Mouse (Mus musculus): ENCODE data around the gene Clip2. TPM values are rescaled to one million over a fixed set of nuclear protein-coding genes. Genes with fewer than 3 reads are reported as not detected.

Gene Clip2
- polyA plus RNA-seq, 1 experiment from 2014 or later, result 2.1 TPM

DNA sequence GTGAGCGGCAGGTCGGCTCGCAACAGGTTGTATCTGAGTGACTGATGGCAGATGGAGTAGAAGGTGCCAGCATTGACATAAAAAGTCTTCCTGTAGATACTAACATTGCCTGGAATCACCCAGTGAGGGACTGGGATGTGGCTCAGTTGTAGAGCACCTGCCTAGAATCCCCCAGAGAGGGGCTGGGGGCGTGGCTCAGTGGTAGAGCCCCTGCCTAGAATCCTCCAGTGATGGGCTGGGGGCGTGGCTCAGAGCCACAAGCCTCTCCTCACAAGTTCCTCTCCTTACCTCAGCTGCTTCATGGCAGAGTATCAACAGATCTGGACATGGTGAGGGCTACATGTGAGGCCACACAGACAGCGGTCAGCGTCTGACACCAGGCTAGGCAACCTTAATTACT, 112.8 kb downstream of the Clip2 start:
- H3K4me3 ChIP-seq, result no peak overlapping the region
- no peaks in the 10 kb centered on the region for H3K9me3 ChIP-seq
- peaks cover 40% of the 10 kb centered on the region for H3K36me3 ChIP-seq
- peaks cover 63% of the 10 kb centered on the region for H3K4me1 ChIP-seq
- H3K27me3 ChIP-seq (ENCODE audit: insufficient read depth, poor library complexity, severe bottlenecking), result no peaks in the 10 kb centered on the region
- no peak overlapping the region for H3K27ac ChIP-seq
- WGBS, result 94% methylated on average over 7 of the region's 7 CpGs
- no peak for DNase-seq (ENCODE audit: low spot score)

Small RNAs within 50 kb of the gene (microRNA-seq; reads per million reads assigned to microRNA genes)
- not detected for gene Gm26340
- gene Mir7228, result not detected

Other genes with a start within 250 kb of the Clip2 start
- gene Gtf2i, start 237.7 kb downstream of the Clip2 start, polyA plus RNA-seq (2016; fragmentation: Nextera tagmentation; extraction: Ambion mirVana), result 130 and 141 TPM in 2 replicates
- 64.1 and 74.8 TPM in 2 replicates for gene Gtf2ird1, start 95.7 kb downstream of the Clip2 start, polyA plus RNA-seq (2016; fragmentation: Nextera tagmentation; extraction: Ambion mirVana)
- gene Syna, start 7.7 kb upstream of the Clip2 start, polyA plus RNA-seq (2016; fragmentation: Nextera tagmentation; extraction: Ambion mirVana), result not detected in 2 replicates
- gene Rfc2, start 28.9 kb upstream of the Clip2 start, polyA plus RNA-seq (2016; fragmentation: Nextera tagmentation; extraction: Ambion mirVana), result 271 and 300 TPM in 2 replicates
- 2.9 and 4.1 TPM in 2 replicates for gene Lat2, start 62.6 kb upstream of the Clip2 start, polyA plus RNA-seq (2016; fragmentation: Nextera tagmentation; extraction: Ambion mirVana)
- 435 and 453 TPM in 2 replicates for gene Eif4h, start 87.1 kb upstream of the Clip2 start, polyA plus RNA-seq (2016; fragmentation: Nextera tagmentation; extraction: Ambion mirVana)
- 3.7 and 4.7 TPM in 2 replicates for gene Limk1, start 136.2 kb upstream of the Clip2 start, polyA plus RNA-seq (2016; fragmentation: Nextera tagmentation; extraction: Ambion mirVana)
- 4.8 and 8.0 TPM in 2 replicates for gene Eln, start 194.9 kb upstream of the Clip2 start, polyA plus RNA-seq (2016; fragmentation: Nextera tagmentation; extraction: Ambion mirVana)